Mouse (Mus musculus): ENCODE measurements at regions not wholly inside any gene's neighbourhood (a gene's known extent, or its start where the extent isn't known, plus 50 kb on each side); places are given as distances from the start of the nearest gene placed in this dataset.
A peak's percentile ranks its signal among the peaks of the same experiment; 100 is the strongest.

DNA sequence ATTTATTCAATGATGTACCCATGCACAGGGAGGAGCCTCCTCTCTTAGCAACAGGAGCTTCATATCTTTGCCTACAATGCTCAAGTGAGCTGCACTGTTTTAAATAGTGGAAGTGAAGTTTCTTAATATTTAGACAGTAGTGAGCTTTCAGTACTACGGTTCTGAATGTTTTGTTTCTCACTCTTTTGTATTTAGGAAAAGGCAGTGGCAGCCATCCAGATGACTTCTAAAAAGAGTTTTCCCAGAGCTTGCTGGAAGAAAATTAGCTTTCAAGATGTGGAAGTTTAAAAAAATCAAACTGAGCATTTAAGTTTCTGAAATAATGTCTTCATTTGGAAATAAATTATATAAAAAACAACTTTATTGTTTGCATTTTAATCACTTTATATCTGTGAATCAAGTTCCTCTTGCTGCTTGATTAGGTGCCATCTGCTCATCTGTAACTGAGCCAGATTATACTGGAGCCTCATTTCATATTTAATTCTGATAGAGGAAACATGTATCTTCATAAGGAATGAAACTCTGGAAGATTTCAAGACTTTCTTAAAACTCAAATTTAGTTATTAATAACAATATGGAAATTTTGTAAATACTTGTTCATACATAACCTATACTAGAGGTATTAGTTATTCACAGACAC, 268.6 kb upstream of the Tle1 start:
- Histone ChIP-seq H3K27ac (no peak overlapping the region), H3K36me3 (no peaks in the 10 kb centered on the region), H3K4me1 (no peaks in the 10 kb centered on the region), H3K4me2 (no peak overlapping the region), H3K9ac (no peak overlapping the region), H3K9me3 (no peaks in the 10 kb centered on the region), H3K27me3 (no peaks in the 10 kb centered on the region), H3K4me3 (no peak overlapping the region)
- WGBS, result 40% methylated on average over 1 of the region's 1 CpGs
- no peak for ATAC-seq (ENCODE audit: insufficient number of reproducible peaks, low FRiP score, low TSS enrichment, low read depth)

GRCm38 (mm10) chr4:72444177-72444770, 243.6 kb upstream of the Tle1 start:
- H3K27ac ChIP-seq, result no peak overlapping the region
- ATAC-seq (ENCODE audit: insufficient number of reproducible peaks, low FRiP score, low TSS enrichment, low read depth), result no peak
- no peak overlapping the region for H3K4me2 ChIP-seq
- no peaks in the 10 kb centered on the region for H3K4me1 ChIP-seq
- no peak overlapping the region for H3K9ac ChIP-seq
- no peak overlapping the region for H3K4me3 ChIP-seq
- no peaks in the 10 kb centered on the region for H3K36me3 ChIP-seq
- H3K9me3 ChIP-seq, result no peaks in the 10 kb centered on the region
- H3K27me3 ChIP-seq, result no peaks in the 10 kb centered on the region

- Histone ChIP-seq H3K9me3 (no peaks in the 10 kb centered on the region), H3K4me1 (no peaks in the 10 kb centered on the region), H3K4me2 (no peak overlapping the region), H3K36me3 (no peaks in the 10 kb centered on the region), H3K27me3 (no peaks in the 10 kb centered on the region), H3K4me3 (no peak overlapping the region), H3K27ac (no peak overlapping the region), H3K9ac (no peak overlapping the region)
- no peak for ATAC-seq (ENCODE audit: insufficient number of reproducible peaks, low FRiP score, low TSS enrichment, low read depth)
These were observed 236.6 kb upstream of the Tle1 start for GRCm38 (mm10) chr4:72437367-72437766.

- ATAC-seq (ENCODE audit: insufficient number of reproducible peaks, low FRiP score, low TSS enrichment, low read depth), result no peak
- H3K4me3 ChIP-seq, result no peak overlapping the region
- H3K36me3 ChIP-seq, result no peaks in the 10 kb centered on the region
- no peak overlapping the region for H3K27ac ChIP-seq
- WGBS, result 86% methylated on average over 1 of the region's 1 CpGs
- no peaks in the 10 kb centered on the region for H3K4me1 ChIP-seq
- no peak overlapping the region for H3K9ac ChIP-seq
- no peaks in the 10 kb centered on the region for H3K9me3 ChIP-seq
- no peaks in the 10 kb centered on the region for H3K27me3 ChIP-seq
- no peak overlapping the region for H3K4me2 ChIP-seq
These were observed 224.6 kb upstream of the Tle1 start for GRCm38 (mm10) chr4:72425316-72425715.

GRCm38 (mm10) chr4:72412100-72412788, 211.5 kb upstream of the Tle1 start:
- no peaks in the 10 kb centered on the region for H3K36me3 ChIP-seq
- H3K27me3 ChIP-seq, result no peaks in the 10 kb centered on the region
- no peak overlapping the region for H3K27ac ChIP-seq
- ATAC-seq (ENCODE audit: insufficient number of reproducible peaks, low FRiP score, low TSS enrichment, low read depth), result no peak
- no peak overlapping the region for H3K4me2 ChIP-seq
- H3K9ac ChIP-seq, result no peak overlapping the region
- no peaks in the 10 kb centered on the region for H3K4me1 ChIP-seq
- WGBS, result 86% methylated on average over 8 of the region's 8 CpGs
- H3K4me3 ChIP-seq, result no peak overlapping the region
- no peaks in the 10 kb centered on the region for H3K9me3 ChIP-seq

DNA sequence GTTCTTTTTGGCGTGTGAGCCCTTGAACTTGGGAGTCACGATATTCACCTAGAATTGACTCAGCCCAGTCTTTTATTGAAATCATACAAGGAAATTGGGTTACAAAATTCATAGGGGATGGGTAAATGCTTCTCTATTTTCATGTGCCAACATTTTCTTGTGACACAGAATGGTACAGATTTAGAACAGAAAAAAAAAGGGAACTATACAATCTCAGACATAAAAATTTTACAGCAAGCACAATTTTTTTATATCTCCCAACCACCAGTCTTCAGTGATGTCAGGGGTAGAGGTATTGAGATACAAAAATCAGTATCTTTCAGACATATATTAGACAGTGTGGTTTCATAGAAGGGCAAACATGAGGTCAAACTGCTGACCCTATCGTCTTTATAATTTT, 210.6 kb upstream of the Tle1 start:
- no peaks in the 10 kb centered on the region for H3K4me1 ChIP-seq
- ATAC-seq (ENCODE audit: insufficient number of reproducible peaks, low FRiP score, low TSS enrichment, low read depth), result no peak

GRCm38 (mm10) chr4:72400759-72401158, 200.0 kb upstream of the Tle1 start:
- no peak for ATAC-seq (ENCODE audit: insufficient number of reproducible peaks, low FRiP score, low TSS enrichment, low read depth)
- Histone ChIP-seq H3K27me3 (no peaks in the 10 kb centered on the region), H3K36me3 (no peaks in the 10 kb centered on the region), H3K27ac (no peak overlapping the region), H3K4me3 (no peak overlapping the region), H3K9me3 (no peaks in the 10 kb centered on the region), H3K4me2 (no peak overlapping the region), H3K9ac (no peak overlapping the region), H3K4me1 (no peaks in the 10 kb centered on the region)
- WGBS, result 87% methylated on average over 1 of the region's 1 CpGs

More for the DNA sequence above, 210.6 kb upstream of the Tle1 start:
- Histone ChIP-seq H3K4me3 (no peak overlapping the region), H3K9me3 (no peaks in the 10 kb centered on the region), H3K36me3 (no peaks in the 10 kb centered on the region), H3K27me3 (no peaks in the 10 kb centered on the region), H3K27ac (no peak overlapping the region), H3K9ac (no peak overlapping the region), H3K4me2 (no peak overlapping the region)
- WGBS, result 86% methylated on average over 3 of the region's 3 CpGs

GRCm38 (mm10) chr4:72391887-72392435, 191.2 kb upstream of the Tle1 start:
- Histone ChIP-seq H3K27me3 (peaks cover 7% of the 10 kb centered on the region; the same call in 1 of the 2 replicates), H3K4me2 (no peak overlapping the region), H3K9ac (no peak overlapping the region), H3K27ac (no peak overlapping the region), H3K36me3 (no peaks in the 10 kb centered on the region), H3K9me3 (no peaks in the 10 kb centered on the region), H3K4me3 (no peak overlapping the region), H3K4me1 (peaks cover 11% of the 10 kb centered on the region; the same call in 1 of the 2 replicates)
- ATAC-seq (ENCODE audit: insufficient number of reproducible peaks, low FRiP score, low TSS enrichment, low read depth), result no peak
- WGBS, result 82% methylated on average over 3 of the region's 3 CpGs

DNA sequence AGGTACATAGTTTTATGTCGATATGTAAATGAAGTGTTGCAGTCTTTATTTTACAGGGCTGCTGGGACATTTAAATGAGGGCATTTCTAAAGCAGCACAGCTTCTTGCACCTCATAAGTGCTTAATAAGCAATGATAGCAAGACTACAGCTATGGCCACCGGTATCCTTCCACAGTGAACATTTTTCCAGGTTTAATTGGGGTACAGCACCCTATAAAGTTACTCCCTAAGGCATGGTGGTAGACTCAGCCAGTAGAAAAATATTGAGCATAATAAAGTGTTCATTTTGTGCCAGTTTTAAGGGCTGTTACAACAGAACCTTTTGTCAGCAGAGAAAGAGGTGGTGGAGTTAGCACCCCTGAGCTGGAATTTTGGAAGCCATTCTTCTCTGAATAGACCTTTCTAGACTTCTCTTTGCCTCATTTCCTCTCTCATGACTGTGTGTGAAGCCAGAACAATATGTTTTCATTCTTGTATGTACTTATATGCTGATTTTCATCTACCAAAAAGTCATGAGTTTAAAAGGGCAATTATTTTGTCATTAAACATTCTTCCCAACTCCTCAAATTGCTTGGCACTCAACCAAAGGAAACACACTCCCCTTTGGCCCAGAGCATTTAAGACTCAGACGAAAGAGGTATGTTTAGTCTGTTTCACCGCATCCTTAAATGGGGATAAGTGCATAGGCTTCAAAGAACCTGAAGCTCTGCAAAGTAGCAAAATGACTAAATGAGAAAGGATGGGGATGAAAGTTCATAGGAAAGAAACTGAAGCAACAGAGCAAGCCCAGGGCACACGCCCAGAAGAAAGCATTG, 189.3 kb upstream of the Tle1 start:
- 26% methylated on average over 5 of the region's 5 CpGs for WGBS
- Histone ChIP-seq H3K9ac (no peak overlapping the region), H3K4me1 (peaks cover 11% of the 10 kb centered on the region), H3K4me2 (no peak overlapping the region), H3K9me3 (no peaks in the 10 kb centered on the region), H3K27ac (no peak overlapping the region), H3K4me3 (no peak overlapping the region), H3K27me3 (peaks cover 7% of the 10 kb centered on the region; the same call in 1 of the 2 replicates), H3K36me3 (no peaks in the 10 kb centered on the region)
- ATAC-seq (ENCODE audit: insufficient number of reproducible peaks, low FRiP score, low TSS enrichment, low read depth), result peak; percentile 52; the same call in 1 of the 2 replicates

DNA sequence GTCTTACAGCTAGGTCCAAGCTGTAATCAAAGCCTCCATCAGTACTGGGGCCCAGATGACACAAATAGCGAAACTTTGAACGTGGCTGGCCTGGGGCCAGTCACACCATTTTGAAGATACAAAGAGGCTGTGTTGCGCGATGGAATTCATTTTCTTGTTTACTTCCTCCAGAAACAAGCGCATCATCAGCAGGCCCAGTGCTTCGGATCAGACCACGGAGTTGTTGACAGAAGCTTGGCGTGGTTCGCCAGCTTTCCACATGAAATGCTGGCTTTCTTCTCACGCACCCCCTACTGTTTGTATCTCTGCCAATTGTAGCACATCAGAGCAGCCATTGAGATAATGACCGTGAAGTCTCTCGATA, 184.2 kb upstream of the Tle1 start:
- Histone ChIP-seq H3K9ac (no peak overlapping the region), H3K36me3 (no peaks in the 10 kb centered on the region), H3K9me3 (no peaks in the 10 kb centered on the region), H3K27me3 (peaks cover 5% of the 10 kb centered on the region; the same call in 1 of the 2 replicates), H3K4me1 (peaks cover 20% of the 10 kb centered on the region), H3K4me3 (no peak overlapping the region), H3K4me2 (no peak overlapping the region), H3K27ac (no peak overlapping the region)
- WGBS, result 41% methylated on average over 12 of the region's 12 CpGs
- peak; percentile 60 for ATAC-seq (ENCODE audit: insufficient number of reproducible peaks, low FRiP score, low TSS enrichment, low read depth)

GRCm38 (mm10) chr4:72384259-72384900, 183.7 kb upstream of the Tle1 start:
- Histone ChIP-seq H3K9me3 (no peaks in the 10 kb centered on the region), H3K27me3 (peaks cover 5% of the 10 kb centered on the region; the same call in 1 of the 2 replicates), H3K27ac (no peak overlapping the region), H3K4me1 (peaks cover 17% of the 10 kb centered on the region), H3K4me3 (no peak overlapping the region), H3K9ac (no peak overlapping the region), H3K36me3 (no peaks in the 10 kb centered on the region), H3K4me2 (no peak overlapping the region)
- no peak for ATAC-seq (ENCODE audit: insufficient number of reproducible peaks, low FRiP score, low TSS enrichment, low read depth)
- WGBS, result 95% methylated on average over 5 of the region's 5 CpGs
